Mouse (Mus musculus) retina, adult 2 months (tissue): ENCODE data around the gene Dedd.

Experiments used
- DNase-seq: peaks from one replicate; pipeline ENCODE4 v3.0.0-alpha.2; 2012; ENCODE audit warnings: low read depth, low spot score

Gene Dedd

DNA sequence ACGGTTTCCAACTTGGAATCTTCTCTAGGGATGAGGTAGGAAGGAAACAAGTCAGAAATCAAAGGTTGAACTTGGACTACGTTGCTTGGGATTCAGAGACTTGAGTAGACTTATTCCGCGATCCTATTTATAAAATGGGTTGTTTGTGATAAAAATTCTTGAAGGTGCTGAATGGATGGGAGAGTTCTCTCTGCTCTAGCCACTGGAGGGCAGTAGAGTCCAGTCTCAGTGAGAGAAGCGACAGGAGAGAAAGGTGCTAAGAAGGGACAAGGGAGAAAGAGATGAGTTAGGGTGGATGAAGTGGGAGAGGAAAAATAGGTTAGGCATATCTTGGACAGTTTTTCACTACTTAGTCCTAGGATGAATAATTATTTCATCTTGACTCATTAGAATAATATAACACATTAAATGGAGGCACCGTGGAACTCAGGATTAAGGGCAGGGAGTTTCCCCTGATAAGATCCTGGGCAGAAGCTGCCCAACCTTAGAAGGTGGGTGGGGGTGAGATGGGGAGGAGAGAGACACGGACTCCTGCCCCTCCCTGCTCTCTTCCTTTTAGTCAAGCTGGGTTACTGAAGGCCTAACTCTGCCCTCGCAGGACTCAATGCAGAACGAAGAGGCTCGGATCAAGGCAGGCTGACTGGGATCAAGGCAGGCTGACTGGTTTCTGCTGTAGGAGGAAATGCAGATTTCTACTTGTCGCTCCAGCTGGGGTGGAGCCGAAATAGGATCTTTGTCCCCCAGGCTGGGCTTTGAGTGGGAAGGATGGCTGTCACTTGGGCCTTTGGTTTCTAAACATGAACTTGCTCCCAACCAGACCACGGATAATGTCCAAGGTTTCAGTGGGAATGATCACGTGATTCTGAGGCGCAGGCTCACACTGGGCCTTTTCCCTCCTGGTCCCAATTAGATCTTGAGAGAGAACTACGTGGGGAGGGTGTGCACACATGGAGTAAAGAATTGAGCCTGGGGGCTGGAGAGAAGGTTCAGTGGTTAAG, 32.5 kb downstream of the Dedd start:
- peak; percentile 48 for DNase-seq

DNA sequence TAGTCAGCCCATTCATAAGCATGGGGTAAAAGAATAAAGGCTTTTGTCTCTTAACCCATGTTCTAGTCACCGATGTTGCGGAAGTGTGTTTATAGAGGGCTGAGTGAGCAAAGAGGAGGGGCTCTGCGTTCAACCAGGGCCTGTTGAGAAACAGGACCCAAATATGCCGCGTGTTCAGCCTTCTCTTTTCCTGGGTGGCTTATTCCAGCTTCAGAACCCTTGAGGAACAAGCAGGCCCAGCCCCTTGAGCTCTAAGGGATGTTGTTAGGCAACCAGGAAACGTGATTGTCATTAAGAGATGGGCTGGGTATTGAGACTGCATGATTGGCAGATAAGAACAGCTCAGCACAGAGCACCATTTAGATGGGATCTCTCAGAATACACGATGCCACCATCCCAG, 37.0 kb downstream of the Dedd start:
- no peak for DNase-seq

DNA sequence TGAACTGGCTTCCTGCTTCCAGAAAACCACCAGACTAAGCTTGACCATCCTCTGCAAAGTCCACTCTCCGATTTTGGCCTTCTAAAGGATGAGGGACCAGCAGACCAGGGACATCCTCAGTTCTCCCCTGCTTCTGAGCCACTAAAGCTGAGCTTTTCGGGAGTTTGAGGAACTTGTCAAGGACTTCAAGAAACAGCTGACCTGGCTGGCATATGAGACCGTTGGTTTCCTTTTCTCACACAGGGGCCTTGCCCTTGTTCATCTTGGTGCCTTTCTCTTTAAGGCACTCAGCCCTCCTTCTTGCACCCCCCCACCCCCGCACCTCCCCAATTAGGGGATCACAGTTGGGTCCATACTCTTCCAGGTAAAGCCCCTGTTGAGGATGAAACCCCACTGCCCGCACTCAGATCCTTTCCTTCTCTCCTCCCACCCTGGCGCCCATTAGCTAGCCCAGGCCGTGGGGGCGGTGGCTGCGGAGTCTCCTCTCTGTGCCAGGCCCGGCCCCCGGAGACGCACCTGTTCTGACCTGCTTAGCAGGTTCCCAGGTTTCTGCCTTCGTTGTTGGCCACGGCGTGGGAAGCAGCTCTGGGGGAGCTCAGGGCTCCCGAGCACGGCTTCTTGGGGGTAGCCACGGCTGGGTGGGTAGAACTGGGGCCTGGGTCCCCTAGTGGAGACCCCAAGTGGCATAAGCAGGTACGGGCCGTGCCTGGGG, 41.1 kb downstream of the Dedd start, which contains the start of gene Nectin4:
TSS of gene Nectin4 (plus strand) at position 255 of the 712 bp plus-strand sequence.
- no peak for DNase-seq

DNA sequence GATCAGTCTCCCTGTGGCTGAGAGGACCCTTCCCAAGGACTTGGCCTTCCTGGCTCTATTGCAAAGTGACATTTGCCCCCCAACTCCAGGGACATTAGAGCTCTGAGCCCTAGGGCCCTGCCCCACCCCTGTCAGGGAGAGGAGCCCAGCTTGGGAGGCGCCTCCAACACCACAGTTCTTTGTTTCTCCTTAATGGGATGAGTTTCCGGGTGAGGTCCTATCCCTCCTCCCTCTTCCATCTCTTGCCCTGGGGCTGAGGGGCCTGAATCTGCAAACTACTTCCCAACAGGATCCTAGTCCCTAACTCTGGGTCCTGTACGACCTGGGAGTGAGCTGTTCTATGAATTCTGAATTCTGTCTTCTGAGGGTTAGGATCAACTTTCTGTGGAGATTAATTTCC, 43.9 kb downstream of the Dedd start:
- no peak for DNase-seq

DNA sequence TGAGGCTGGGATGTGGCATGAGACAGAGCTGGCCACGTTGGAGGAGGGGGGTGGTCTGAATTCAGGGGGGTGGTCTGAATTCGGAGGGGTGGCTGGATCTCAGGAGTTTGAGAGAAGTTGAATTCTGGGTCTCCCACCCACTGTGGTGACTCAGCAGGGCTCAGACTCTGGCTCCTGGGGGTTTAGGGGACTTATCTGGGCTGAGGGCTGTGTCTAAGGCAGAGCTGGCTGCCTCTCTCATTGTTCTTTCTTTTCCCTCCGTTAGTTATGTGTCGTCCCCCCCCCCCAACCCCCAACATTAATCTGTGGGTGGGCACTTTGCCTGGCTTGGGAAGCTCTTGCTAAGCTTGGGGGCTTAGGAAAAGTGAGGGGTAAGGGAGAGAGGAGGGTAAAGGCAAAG, 45.0 kb downstream of the Dedd start:
- DNase-seq, result no peak

DNA sequence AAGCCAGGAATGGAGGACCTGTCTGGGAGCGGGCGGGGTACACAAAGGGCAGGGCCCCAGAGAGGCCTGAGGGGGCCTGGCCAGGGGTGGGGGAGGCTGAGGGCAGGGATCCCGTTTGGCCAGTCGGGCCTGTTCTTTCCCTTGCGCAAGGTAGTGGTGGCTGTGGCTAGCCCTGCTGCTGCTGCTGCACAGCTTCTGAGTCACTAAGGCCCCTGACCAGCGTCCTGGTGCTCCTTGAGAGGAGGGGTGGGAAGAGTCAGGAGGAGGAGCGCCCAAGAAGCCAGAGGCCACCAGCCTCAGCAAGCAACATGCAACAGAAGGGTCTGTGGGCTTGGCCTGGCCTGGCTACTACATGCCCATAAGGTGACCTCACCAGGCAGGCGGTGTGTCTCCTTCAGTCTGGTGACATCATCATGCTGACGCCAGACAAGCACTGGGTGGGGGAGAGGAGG, 46.7 kb downstream of the Dedd start:
- no peak for DNase-seq

DNA sequence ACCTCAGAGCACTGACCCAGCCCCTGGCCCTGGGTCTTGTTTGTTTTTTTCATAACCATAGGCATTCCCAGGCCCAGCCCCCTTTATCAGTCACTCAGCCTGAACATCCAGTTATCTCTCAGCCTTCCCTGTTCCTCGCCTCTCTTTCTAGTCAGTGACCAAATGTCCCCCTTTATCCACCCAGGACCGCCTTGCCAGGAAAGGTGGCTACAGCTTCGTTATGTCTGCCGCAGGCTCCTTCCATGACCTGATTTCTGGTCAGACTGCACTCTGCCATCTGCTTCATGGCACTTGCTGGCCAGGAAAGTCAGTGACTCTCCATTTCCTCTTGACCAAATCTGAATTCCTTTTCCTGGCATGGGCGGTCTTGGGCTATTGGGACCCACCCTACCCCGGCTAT, 49.4 kb downstream of the Dedd start:
- no peak for DNase-seq

DNA sequence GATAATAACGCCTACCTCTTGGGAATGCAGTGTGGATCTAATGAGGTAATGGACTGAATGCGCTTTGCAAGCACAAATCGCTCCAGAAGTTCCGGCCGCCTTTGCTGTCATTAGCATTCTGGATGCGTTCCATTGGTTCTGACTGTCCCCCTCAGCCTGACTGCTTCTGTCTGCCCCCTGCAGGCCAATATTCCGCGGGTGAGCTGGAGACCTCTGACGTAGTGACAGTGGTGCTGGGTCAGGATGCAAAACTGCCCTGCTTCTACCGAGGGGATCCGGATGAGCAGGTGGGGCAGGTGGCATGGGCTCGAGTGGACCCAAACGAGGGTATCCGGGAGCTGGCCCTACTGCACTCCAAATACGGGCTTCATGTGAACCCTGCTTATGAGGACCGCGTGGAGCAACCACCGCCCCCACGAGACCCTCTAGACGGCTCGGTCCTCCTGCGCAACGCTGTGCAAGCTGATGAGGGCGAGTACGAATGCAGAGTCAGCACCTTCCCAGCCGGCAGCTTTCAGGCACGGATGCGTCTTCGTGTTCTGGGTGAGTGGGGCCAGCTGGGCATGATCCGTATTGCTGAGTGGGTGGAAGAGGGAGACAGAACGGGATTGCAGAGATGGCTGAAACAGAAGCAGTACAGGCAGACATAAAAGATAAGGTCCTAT, 51.1 kb downstream of the Dedd start:
- DNase-seq, result peak; percentile 45

DNA sequence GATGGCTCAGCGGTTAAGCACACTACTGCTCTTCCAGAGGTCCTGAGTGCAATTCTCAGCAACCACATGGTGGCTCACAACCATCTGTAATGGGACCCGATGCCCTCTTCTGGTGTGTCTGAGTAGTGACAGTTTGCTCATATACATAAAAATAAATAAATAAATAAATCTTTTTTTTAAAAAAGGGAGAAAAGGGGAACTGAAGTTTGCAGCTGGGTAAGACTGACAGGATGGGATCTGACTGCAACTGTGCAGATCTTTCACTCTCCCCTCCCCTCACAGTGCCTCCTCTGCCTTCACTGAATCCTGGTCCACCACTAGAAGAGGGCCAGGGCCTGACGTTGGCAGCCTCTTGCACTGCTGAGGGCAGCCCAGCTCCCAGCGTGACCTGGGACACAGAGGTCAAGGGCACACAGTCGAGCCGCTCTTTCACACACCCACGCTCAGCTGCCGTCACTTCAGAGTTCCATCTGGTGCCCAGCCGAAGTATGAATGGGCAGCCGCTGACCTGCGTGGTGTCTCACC, 53.2 kb downstream of the Dedd start:
- DNase-seq, result no peak

DNA sequence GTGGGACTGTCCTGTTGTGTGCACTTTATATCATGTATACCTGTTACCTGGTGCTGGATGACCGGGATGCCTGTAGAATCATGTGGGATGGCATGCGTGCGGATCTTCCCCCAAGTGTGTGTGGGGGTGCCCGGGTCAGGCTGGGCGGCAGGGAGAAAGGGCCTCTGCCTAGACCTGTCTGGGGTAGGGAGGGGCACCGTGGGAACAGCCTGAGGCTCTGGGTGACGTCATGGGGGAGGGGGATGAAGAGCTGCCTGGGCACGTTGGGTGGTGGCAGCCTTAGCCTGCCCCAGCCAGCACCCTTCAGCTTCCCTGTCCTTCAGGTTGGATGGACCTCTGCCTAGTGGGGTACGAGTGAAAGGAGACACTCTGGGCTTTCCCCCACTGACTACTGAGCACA, 55.4 kb downstream of the Dedd start:
- no peak for DNase-seq

DNA sequence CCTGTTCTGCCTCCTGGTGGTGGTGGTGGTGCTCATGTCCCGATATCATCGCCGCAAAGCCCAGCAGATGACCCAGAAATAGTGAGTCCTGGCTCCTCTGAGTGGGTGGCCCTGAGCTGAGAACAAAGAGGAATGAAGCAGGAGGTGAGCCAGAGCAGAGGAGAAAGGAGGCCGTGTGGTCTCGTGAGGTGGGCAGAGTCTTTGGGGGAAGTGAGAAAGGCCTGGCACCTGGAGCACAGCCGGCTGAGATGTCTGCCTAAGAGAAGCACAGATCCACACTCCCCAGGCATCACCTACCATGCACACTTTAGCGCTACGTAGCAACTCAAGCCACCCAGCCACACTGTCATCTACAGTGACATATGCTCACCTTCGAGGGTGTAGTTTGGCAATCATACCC, 56.2 kb downstream of the Dedd start:
- DNase-seq, result no peak

DNA sequence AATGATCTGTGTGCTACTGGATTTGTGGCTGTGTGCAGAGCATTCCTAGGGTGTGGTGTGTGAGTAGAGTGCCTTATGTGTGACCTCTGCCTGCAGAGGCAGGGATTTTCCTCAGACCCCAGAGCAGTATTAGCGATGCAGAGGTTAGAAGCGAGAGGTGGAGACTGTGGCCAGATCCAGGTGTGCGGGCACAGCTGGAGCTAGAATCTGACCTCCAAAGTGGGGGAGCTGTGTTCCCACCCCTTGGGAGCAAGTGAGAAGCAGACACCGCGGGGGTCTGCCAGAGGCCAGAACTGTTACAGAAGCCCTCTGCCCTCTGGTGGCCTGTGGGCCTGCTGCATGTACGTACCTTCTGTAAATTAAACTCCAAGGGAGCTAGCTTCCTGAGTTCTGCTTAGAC, 58.2 kb downstream of the Dedd start:
- no peak for DNase-seq

DNA sequence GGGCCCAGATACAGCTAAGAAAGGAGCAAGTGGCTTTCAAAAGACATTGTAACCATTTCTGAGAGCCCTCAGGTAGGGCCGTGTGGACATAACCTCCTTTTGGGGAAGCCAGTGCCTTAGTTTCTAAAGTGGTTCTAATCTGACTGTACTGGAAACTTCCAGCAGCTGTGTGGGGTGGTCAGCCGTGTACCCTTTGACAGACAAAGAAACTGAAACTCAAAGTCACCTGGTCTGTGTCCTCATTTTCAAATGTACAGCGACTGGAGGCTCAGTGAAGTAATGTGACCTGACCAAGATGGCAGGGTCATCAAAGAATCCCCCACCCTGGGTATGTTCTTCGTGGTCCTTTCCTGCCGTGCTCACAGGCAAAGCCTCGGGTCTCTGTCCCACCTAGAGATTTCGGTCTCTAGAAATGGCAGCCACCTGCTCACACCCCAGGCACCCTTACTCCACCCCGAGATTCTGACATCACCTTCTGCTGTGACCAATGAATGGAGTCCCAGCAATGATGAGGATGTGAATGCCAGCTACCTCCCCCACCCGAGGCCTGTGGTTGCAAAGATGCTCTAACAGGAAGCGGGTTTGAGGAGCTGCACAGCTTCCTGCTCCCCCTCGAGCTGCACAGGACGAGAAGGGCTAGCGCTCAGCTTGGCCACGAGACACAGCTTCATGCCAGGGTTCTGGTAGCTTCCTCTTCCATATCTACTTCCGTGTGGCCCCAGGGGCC, 59.6 kb downstream of the Dedd start, which contains the start of gene Arhgap30:
TSS of gene Arhgap30 (plus strand) at position 579 of the 727 bp plus-strand sequence.
- no peak for DNase-seq

DNA sequence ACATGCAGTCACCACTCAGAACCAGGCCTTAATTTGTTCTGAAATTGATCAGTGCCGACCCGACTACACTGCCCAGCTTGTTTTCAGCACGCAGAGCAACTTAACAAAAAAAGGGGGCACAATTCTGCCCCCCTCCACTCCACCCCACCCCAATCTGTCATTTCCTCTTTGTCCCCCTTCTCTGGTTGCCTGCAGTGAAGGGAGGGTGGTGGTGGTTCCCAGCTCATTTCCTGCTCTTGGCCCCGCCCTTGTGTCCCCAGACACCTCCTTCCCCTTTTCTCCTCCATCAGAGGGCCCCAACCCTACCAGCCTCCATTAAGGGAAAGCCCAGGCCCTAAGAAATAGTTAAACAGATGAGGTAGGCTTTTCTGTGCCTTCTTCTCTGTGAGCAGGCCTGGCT, 61.2 kb downstream of the Dedd start:
- no peak for DNase-seq
